Mouse (Mus musculus): ENCODE results near the gene Naa15. TPM values are rescaled to one million over a fixed set of nuclear protein-coding genes. Genes with fewer than 3 reads are reported as not detected.

The Naa15 gene
- 14.4 and 16.3 TPM in 2 replicates for polyA plus RNA-seq (2015; fragmentation: Nextera tagmentation; extraction: Ambion mirVana)

- Histone ChIP-seq H3K27ac (ENCODE audit: low read depth, low read length) (peak within 1 kb of the TSS; percentile 96), H3K9me3 (ENCODE audit: control insufficient read depth) (no peaks in the 10 kb centered on the region), H3K4me3 (ENCODE audit: low read depth, low read length) (peak within 1 kb of the TSS; percentile 93), H3K4me2 (replicated peaks; ENCODE audit: low read depth) (peak within 1 kb of the TSS; percentile 77), H3K9ac (ENCODE audit: low read depth, low read length) (peak within 1 kb of the TSS; percentile 98), H3K36me3 (ENCODE audit: control insufficient read depth, insufficient read depth) (no peaks in the 10 kb centered on the region), H3K27me3 (replicated peaks; ENCODE audit: control insufficient read depth, insufficient read depth, low read length) (no peaks in the 10 kb centered on the region), H3K4me1 (replicated peaks; ENCODE audit: control insufficient read depth, insufficient read depth, low read length) (peaks cover 13% of the 10 kb centered on the region; the same call in 1 of the 2 replicates)
- ATAC-seq = peak; percentile 84
- TF ChIP-seq CTCF (IDR thresholded peaks at IDR 0.05; ENCODE audit: low read depth) = no peak
- WGBS = 2% methylated on average over 43 of the region's 43 CpGs
Measured at GRCm38 (mm10) chr3:51415098-51416072, at the start of gene Naa15. Gene Naa15, plus strand, starts transcription at chr3:51415148.

DNA sequence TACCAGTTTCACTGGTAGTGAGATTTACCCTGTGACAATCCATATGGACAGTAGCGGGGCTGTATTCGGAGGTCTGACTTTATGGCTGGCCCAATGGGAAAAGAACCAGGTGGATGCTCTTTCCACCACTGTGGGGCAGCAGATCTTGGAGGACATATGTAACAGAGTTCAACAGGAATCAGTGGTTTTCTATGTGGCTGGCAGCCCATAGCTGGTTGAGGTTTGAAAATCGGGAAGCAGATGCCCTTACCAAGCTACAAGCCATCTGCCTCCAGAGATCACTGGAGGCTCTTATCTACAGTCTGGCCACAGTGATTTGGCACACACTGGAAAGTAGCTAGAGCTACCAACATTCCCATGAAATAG is 49.4 kb upstream of the Naa15 start:
- H3K27me3 ChIP-seq (replicated peaks; ENCODE audit: control insufficient read depth, insufficient read depth, low read length) = no peaks in the 10 kb centered on the region
- no peak for TF ChIP-seq CTCF (IDR thresholded peaks at IDR 0.05; ENCODE audit: low read depth)
- H3K4me1 ChIP-seq (replicated peaks; ENCODE audit: control insufficient read depth, insufficient read depth, low read length) = no peaks in the 10 kb centered on the region
- no peaks in the 10 kb centered on the region for H3K36me3 ChIP-seq (ENCODE audit: control insufficient read depth, insufficient read depth)
- ATAC-seq = no peak
- WGBS = 10% methylated on average over 3 of the region's 3 CpGs
- no peak overlapping the region for H3K9ac ChIP-seq (ENCODE audit: low read depth, low read length)
- no peaks in the 10 kb centered on the region for H3K9me3 ChIP-seq (ENCODE audit: control insufficient read depth)
- H3K4me2 ChIP-seq (replicated peaks; ENCODE audit: low read depth) = peak overlapping the region; percentile 73
- no peak overlapping the region for H3K27ac ChIP-seq (ENCODE audit: low read depth, low read length)
- peak overlapping the region; percentile 33; the same call in 1 of the 2 replicates for H3K4me3 ChIP-seq (ENCODE audit: low read depth, low read length)

DNA sequence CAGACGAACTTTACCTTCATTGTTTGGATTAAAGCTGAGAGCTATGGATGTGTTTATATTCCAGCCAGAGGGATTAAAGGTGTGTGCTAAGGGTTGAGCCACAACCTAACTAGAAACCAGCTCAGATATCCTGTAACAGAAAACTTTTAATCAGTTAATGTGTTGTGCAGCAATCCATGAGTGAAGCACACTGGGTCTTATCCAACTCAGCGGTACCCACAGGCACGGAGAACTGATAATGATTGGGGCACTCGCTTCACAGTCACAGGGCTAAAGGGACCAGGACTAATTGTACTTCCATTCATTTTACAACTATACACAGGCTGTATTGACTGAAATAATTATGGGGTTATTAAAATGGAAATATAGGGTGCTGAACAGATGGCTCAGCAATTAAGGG is 48.0 kb upstream of the Naa15 start:
- Histone ChIP-seq H3K4me3 (ENCODE audit: low read depth, low read length) (no peak overlapping the region), H3K27me3 (replicated peaks; ENCODE audit: control insufficient read depth, insufficient read depth, low read length) (no peaks in the 10 kb centered on the region), H3K9me3 (ENCODE audit: control insufficient read depth) (no peaks in the 10 kb centered on the region), H3K36me3 (ENCODE audit: control insufficient read depth, insufficient read depth) (no peaks in the 10 kb centered on the region), H3K27ac (ENCODE audit: low read depth, low read length) (no peak overlapping the region), H3K4me2 (replicated peaks; ENCODE audit: low read depth) (no peak overlapping the region), H3K4me1 (replicated peaks; ENCODE audit: control insufficient read depth, insufficient read depth, low read length) (no peaks in the 10 kb centered on the region), H3K9ac (ENCODE audit: low read depth, low read length) (no peak overlapping the region)
- 51% methylated on average over 4 of the region's 4 CpGs for WGBS
- no peak for ATAC-seq
- TF ChIP-seq CTCF (IDR thresholded peaks at IDR 0.05; ENCODE audit: low read depth) = no peak

GRCm38 (mm10) chr3:51368011-51368410 is 46.9 kb upstream of the Naa15 start:
- no peak for TF ChIP-seq CTCF (IDR thresholded peaks at IDR 0.05; ENCODE audit: low read depth)
- ATAC-seq = no peak

GRCm38 (mm10) chr3:51371826-51372225 is 43.1 kb upstream of the Naa15 start:
- no peaks in the 10 kb centered on the region for H3K9me3 ChIP-seq (ENCODE audit: control insufficient read depth)
- 70% methylated on average over 2 of the region's 2 CpGs for WGBS
- no peak overlapping the region for H3K9ac ChIP-seq (ENCODE audit: low read depth, low read length)
- no peak overlapping the region for H3K27ac ChIP-seq (ENCODE audit: low read depth, low read length)
- no peaks in the 10 kb centered on the region for H3K36me3 ChIP-seq (ENCODE audit: control insufficient read depth, insufficient read depth)
- no peaks in the 10 kb centered on the region for H3K27me3 ChIP-seq (replicated peaks; ENCODE audit: control insufficient read depth, insufficient read depth, low read length)
- ATAC-seq = no peak
- no peaks in the 10 kb centered on the region for H3K4me1 ChIP-seq (replicated peaks; ENCODE audit: control insufficient read depth, insufficient read depth, low read length)
- H3K4me2 ChIP-seq (replicated peaks; ENCODE audit: low read depth) = no peak overlapping the region
- TF ChIP-seq CTCF (IDR thresholded peaks at IDR 0.05; ENCODE audit: low read depth) = no peak
- no peak overlapping the region for H3K4me3 ChIP-seq (ENCODE audit: low read depth, low read length)

More at GRCm38 (mm10) chr3:51368011-51368410, 46.9 kb upstream of the Naa15 start:
- no peak overlapping the region for H3K9ac ChIP-seq (ENCODE audit: low read depth, low read length)
- no peaks in the 10 kb centered on the region for H3K36me3 ChIP-seq (ENCODE audit: control insufficient read depth, insufficient read depth)
- no peak overlapping the region for H3K4me3 ChIP-seq (ENCODE audit: low read depth, low read length)
- WGBS = 83% methylated on average over 4 of the region's 4 CpGs
- H3K27ac ChIP-seq (ENCODE audit: low read depth, low read length) = no peak overlapping the region
- no peaks in the 10 kb centered on the region for H3K9me3 ChIP-seq (ENCODE audit: control insufficient read depth)
- no peaks in the 10 kb centered on the region for H3K27me3 ChIP-seq (replicated peaks; ENCODE audit: control insufficient read depth, insufficient read depth, low read length)
- H3K4me2 ChIP-seq (replicated peaks; ENCODE audit: low read depth) = no peak overlapping the region
- H3K4me1 ChIP-seq (replicated peaks; ENCODE audit: control insufficient read depth, insufficient read depth, low read length) = no peaks in the 10 kb centered on the region

DNA sequence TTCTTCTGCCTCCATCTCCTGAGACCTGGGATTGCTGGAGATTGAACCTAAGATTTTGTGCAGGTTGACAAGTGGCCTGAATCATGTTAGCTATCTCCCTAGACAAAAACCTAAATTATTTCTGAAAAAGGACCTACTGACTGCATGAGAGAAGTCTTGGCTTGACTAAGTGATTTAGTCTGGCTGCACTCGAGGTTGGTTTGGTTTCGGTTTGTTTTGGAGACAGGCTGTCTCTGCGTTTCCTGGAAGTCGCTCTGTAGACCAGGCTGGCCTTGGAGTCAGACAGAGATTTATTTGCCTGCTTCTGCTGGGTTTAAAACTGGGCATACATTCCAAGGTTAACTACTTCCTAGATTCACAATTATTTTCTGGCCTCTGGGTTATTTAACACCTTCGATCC is 42.1 kb upstream of the Naa15 start:
- no peak for TF ChIP-seq CTCF (IDR thresholded peaks at IDR 0.05; ENCODE audit: low read depth)
- H3K27ac ChIP-seq (ENCODE audit: low read depth, low read length) = no peak overlapping the region

More for the DNA sequence above, 42.1 kb upstream of the Naa15 start:
- no peaks in the 10 kb centered on the region for H3K9me3 ChIP-seq (ENCODE audit: control insufficient read depth)
- ATAC-seq = no peak
- H3K4me3 ChIP-seq (ENCODE audit: low read depth, low read length) = no peak overlapping the region
- no peak overlapping the region for H3K9ac ChIP-seq (ENCODE audit: low read depth, low read length)
- no peak overlapping the region for H3K4me2 ChIP-seq (replicated peaks; ENCODE audit: low read depth)
- WGBS = 35% methylated on average over 5 of the region's 5 CpGs
- H3K4me1 ChIP-seq (replicated peaks; ENCODE audit: control insufficient read depth, insufficient read depth, low read length) = no peaks in the 10 kb centered on the region
- no peaks in the 10 kb centered on the region for H3K36me3 ChIP-seq (ENCODE audit: control insufficient read depth, insufficient read depth)
- no peaks in the 10 kb centered on the region for H3K27me3 ChIP-seq (replicated peaks; ENCODE audit: control insufficient read depth, insufficient read depth, low read length)

Data from intestine, postnatal 0 days (tissue).